Mouse (Mus musculus): ENCODE measurements around the gene Nkpd1. TPM values are rescaled to one million over a fixed set of nuclear protein-coding genes. Genes with fewer than 3 reads are reported as not detected.
A peak's percentile ranks its signal among the peaks of the same experiment; 100 is the strongest.
"Not testable (repeated sequence)": the region's sequence is repeated elsewhere in the genome, so short reads cannot be mapped to it uniquely, and the experiment has no call there.

The Nkpd1 gene
- total RNA-seq, 2 experiments from 2014 or later: 0.49 to 0.94 TPM

DNA sequence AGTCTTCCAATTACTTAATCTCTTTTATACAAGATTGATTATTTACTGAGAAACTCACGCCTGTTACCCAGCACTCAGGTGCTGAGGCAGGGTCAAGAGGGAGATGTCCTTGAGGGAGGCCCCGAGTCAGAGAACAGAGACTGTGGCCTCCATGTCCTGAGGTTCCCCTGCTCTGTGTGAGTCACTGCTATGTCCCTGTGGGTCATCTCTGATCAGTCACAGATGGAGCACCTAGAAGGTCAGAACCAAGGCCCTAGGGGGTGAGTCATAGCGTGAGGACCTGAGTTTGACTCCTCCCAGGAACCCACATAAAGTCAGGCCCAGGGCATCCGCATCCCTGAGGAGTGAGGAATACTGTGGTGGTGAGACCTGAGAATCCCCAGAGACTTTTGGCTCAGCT, 16.0 kb upstream of the Nkpd1 start:
- intact Hi-C loops (cut with DNase I): no loop called here
- DNase-seq (ENCODE audit: extremely low spot score in 1 of 2, low spot score in 2 of 2): no peak

- no peak for DNase-seq (ENCODE audit: extremely low spot score in 1 of 2, low spot score in 2 of 2)
- intact Hi-C loops (cut with DNase I): no loop called here
These were observed 14.1 kb upstream of the Nkpd1 start for GRCm38 (mm10) chr7:19503481-19504068.

DNA sequence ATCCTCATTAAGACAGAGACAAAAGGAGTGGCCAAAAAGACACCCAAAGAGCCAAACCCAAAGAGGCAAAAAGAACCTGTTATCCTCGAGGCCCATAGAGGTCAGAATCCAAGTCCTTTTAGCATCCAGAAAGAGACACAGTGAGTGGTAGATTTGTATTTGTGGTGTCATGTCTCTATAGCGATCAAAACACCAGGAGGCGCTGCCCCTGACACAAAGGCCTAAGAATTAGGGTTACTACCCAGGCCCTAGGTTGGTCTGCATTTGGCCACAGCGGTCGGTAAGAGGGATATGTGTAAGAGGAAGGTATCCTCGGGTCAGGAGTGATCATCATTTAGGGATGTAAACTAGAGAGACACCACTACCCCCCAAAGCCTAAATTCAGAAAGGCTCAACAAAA, 11.3 kb upstream of the Nkpd1 start:
- intact Hi-C loops (cut with DNase I): no loop called here
- no peak for DNase-seq (ENCODE audit: extremely low spot score in 1 of 2, low spot score in 2 of 2)

- intact Hi-C loops (cut with DNase I): no loop called here
- DNase-seq (ENCODE audit: extremely low spot score in 1 of 2, low spot score in 2 of 2): peak; percentile 56 to 83
These were observed 10.5 kb upstream of the Nkpd1 start for GRCm38 (mm10) chr7:19506969-19507611.

DNA sequence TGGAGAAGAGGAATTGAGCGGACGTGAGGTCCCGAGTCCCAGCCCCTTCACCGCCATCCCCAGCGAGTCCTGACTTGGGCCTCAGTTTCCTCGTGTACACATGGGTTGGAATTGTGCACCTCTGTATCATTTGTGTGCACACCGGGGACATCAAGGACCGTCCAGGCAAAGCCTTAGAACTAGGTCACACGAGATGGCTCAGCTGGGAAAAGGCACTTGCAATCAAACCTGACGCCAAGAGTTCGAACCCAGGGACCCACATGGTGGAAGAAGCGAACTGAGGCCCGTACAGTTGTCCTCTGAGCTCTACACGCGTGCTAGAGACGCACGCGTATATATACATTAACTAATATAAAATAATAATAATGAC, 10.0 kb upstream of the Nkpd1 start:
- no peak for DNase-seq (ENCODE audit: extremely low spot score in 1 of 2, low spot score in 2 of 2)
- intact Hi-C loops (cut with DNase I): no loop called here

DNA sequence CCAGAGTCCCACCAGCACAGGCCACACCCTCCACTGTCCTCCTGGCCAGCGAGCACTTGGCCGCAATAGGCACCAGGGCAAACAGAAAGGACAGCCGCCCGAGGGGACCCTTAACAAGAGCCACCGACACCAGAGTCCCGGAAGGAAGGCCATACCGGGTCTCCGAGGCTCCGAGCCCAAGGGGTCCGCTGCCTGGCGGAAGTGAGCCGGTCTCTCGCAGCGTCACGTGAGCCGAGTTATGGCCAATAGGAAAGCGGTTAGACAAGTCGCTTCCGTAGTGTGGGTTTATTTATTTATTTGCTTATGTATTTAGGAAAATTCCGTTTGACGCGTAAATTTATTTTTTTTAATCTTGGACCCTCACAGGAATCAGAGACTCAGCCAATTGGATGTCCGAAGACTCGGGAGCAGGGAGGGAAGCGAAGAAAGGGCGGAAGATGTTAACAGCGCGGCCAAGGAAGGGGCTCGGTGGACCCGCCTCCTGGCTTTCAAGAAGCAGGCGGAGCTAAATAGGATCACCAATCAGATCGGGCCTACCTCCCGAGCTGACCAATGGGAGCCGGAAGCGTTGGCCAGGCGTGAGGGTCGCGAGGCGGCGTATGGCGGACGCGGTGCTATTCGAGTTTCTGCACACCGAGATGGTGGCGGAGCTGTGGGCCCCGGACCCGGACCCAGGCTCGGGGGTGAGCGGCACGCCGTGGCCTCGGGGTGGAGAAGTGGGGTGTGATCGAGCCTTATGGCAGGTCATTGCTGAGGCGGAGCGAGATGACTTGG, 9.3 kb upstream of the Nkpd1 start, which contains the start of the genes Bloc1s3 and Trappc6a:
Gene Bloc1s3 (minus strand): TSS at position 218 of the 774 bp plus-strand sequence.
Gene Trappc6a (plus strand): TSS at position 246 of the 774 bp plus-strand sequence.
- intact Hi-C loops (cut with DNase I): no loop called here
- peak; percentile 93 to 95 for DNase-seq (ENCODE audit: extremely low spot score in 1 of 2, low spot score in 2 of 2)

DNA sequence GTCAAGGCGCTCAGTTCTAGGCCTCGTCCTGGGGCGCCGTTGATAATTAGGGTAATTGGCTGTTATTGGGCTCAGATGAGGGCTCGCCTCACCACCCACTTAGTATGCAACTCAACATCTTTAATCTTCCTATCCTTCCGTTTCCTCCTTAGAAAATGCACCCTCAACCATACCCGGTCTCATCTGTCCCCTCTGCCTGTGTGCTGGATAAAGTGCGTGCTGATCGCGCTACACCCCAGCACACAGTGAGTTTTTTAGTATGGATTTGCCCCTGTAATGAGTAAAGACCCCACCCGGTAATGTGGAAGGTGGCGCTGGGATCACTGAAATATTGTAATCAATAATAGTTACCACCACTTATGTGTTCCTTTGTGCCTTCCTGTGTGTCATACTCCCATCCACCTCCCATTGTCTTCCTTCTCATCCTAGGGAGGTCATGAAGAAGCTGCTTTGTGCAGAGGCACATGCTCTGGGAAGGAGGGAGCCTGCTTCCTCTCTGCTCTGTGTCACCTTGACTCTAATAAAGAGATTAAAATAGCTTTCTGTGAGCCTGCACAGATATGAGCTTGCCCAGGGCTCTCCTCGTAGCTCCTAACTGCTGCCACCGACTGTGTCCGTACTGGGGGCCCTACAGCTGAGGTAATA, 8.6 kb upstream of the Nkpd1 start:
- no peak for DNase-seq (ENCODE audit: extremely low spot score in 1 of 2, low spot score in 2 of 2)
- intact Hi-C loops (cut with DNase I): no loop called here

- intact Hi-C loops (cut with DNase I): no loop called here
These were observed 7.9 kb upstream of the Nkpd1 start for GRCm38 (mm10) chr7:19509786-19510185.

GRCm38 (mm10) chr7:19511934-19512333, 5.7 kb upstream of the Nkpd1 start:
- DNase-seq (ENCODE audit: extremely low spot score in 1 of 2, low spot score in 2 of 2); intact Hi-C loops (cut with DNase I): not testable (repeated sequence)

More at GRCm38 (mm10) chr7:19509786-19510185, 7.9 kb upstream of the Nkpd1 start:
- no peak for DNase-seq (ENCODE audit: extremely low spot score in 1 of 2, low spot score in 2 of 2)

- DNase-seq (ENCODE audit: extremely low spot score in 1 of 2, low spot score in 2 of 2): no peak
- intact Hi-C loops (cut with DNase I): no loop called here
These were observed 5.3 kb upstream of the Nkpd1 start for GRCm38 (mm10) chr7:19512353-19512752.

DNA sequence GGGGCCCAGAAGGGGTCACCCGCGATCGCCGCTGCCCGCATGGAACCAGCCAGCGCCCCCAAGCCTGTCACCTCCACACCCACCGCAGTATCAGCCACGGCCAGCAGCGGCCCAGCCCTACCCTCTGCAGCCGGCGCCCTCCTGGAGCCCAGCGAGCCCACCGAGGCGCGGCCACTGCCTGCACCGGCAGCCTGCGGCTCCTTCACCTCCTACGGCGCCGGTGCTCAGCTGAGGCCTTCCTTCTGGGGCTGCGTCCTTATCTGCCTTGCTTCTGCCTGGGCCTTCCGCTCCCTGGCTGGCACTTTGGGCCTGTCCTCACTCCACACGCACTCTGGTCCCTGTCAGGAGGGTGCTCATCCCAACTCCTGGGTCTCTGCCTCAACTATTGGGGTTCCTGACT, 2.4 kb downstream of the Nkpd1 start:
- intact Hi-C loops (cut with DNase I): no loop called here
- no peak for DNase-seq (ENCODE audit: extremely low spot score in 1 of 2, low spot score in 2 of 2)

- intact Hi-C loops (cut with DNase I): no loop called here
- peak in 1 of 2 experiments; percentile 59 for DNase-seq (ENCODE audit: extremely low spot score in 1 of 2, low spot score in 2 of 2)
These were observed 5.5 kb downstream of the Nkpd1 start for GRCm38 (mm10) chr7:19523017-19523756.

DNA sequence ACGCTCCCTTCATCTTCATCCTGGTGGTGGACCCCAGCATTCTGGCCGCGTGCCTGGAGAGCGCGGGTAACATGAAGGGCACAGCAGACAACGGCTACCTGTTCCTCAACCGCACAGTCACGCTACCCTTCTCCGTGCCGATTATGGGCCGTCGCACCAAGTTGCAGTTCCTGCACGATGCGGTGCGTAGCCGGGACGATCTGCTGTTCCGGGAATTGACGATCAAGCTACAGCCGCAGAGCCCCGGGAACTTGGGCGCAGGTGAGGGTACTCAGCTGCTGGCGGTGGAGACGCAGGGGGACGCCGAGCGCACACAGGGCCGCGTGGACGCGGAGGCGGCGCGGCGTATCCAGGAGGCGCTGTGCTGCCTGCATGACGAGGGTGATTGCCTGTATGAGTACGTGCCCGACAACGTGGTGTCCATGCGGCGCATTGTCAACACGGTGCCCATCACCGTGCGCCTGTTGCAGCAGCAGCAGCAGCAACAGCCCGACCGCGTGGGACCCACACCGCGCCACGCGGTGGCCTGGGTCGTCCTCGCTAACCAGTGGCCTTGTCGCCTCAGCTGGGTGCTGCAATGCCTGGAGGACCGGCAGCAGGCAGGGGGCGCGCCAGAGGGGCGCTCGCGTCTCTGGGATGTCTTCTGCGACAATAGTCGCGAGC, 6.2 kb downstream of the Nkpd1 start:
- intact Hi-C loops (cut with DNase I): no loop called here

GRCm38 (mm10) chr7:19524420-19525104, 6.9 kb downstream of the Nkpd1 start:
- intact Hi-C loops (cut with DNase I): no loop called here

More for the DNA sequence above, 6.2 kb downstream of the Nkpd1 start:
- DNase-seq (ENCODE audit: extremely low spot score in 1 of 2, low spot score in 2 of 2): peak; percentile 56 to 82

DNA sequence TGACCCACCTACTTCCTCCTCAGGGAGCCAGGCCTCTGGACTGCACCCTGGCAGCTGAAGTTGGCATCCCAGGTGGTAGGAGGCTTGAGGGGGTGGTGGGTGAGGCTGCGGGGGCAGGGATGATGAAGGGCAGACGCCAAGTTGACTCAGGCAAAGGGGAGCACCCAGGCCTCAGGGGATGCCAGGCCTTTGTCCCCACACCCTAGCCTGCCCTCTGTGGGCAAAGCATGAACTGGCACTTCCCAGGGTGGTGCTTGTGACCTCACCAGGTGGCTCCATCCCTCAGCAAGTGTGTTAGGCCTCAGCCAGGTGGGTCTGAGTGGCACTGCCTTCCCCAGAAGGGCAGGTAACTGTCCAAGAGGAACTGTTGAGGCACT, 7.5 kb downstream of the Nkpd1 start:
- intact Hi-C loops (cut with DNase I): no loop called here
- no peak for DNase-seq (ENCODE audit: extremely low spot score in 1 of 2, low spot score in 2 of 2)

More at GRCm38 (mm10) chr7:19524420-19525104, 6.9 kb downstream of the Nkpd1 start:
- DNase-seq (ENCODE audit: extremely low spot score in 1 of 2, low spot score in 2 of 2): no peak

DNA sequence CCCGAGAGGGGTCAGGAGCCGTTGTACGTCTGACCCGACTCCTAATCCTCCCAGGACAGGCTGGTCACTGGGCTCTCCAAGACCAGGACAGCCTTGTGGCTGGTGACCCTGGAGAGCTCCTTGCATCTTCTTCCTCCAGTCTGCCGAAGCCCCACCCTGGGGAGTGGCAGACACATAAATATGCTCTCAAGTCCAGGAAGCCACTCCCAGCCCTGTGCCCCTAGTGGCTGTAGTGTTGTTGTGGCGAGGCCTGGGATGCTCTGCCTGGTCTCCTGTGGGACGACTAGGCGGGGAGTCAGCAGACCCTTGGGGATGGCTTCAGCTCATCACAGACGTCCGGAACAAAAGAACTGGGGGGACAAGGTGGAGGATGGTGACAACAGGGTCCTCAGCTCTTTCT, 13.4 kb downstream of the Nkpd1 start:
- intact Hi-C loops (cut with DNase I): no loop called here
- DNase-seq (ENCODE audit: extremely low spot score in 1 of 2, low spot score in 2 of 2): no peak

- intact Hi-C loops (cut with DNase I): no loop called here
- DNase-seq (ENCODE audit: extremely low spot score in 1 of 2, low spot score in 2 of 2): no peak
These were observed 14.6 kb downstream of the Nkpd1 start for GRCm38 (mm10) chr7:19532240-19532639.

GRCm38 (mm10) chr7:19534676-19535075, 17.0 kb downstream of the Nkpd1 start:
- intact Hi-C loops (cut with DNase I): no loop called here
- DNase-seq (ENCODE audit: extremely low spot score in 1 of 2, low spot score in 2 of 2): no peak
